ENCODE assay signal across 28 mouse cellular contexts in genomic region chr16:89461189-89461588, GRCm38 (mm10). TPM values are rescaled to one million over a fixed set of nuclear protein-coding genes. Genes with fewer than 3 reads are reported as not detected.
DNase-seq lines count a peak whose midpoint lies in the region; ATAC-seq and TF ChIP-seq lines count a peak whose summit lies in the region.
"Had no signal": no experiment of that assay in that cellular context is flagged by ENCODE, and none has a peak within 500 bp of the region (broad histone marks: within the 10 kb centered on the region; RNA-seq: fewer than 3 reads in every experiment).

No protein-coding gene starts in this region.

- TF ChIP-seq POLR2A in brain, embryonic 14.5 days (IDR thresholded peaks at IDR 0.05; ENCODE audit: borderline replicate concordance, extremely low read depth, insufficient read depth, insufficient read length, poor library complexity, severe bottlenecking) = no peak

- no peak for TF ChIP-seq CTCF in brain, embryonic 14.5 days (IDR thresholded peaks at IDR 0.05; ENCODE audit: borderline replicate concordance, extremely low read depth, insufficient read depth, insufficient read length)
- TF ChIP-seq CTCF in gastrocnemius, adult 2 months (IDR thresholded peaks at IDR 0.05) = no peak

- H3K27me3 ChIP-seq in midbrain, embryonic 11.5 days (ENCODE audit: control insufficient read depth, insufficient read depth, low read length) = no peaks in the 10 kb centered on the region
- H3K27me3 ChIP-seq in midbrain, embryonic 16.5 days (ENCODE audit: control insufficient read depth, insufficient read depth, low read depth, low read length) = no peaks in the 10 kb centered on the region
- H3K27me3 ChIP-seq: embryonic facial prominence, embryonic 15.5 days; heart, embryonic 13.5 days had no signal

- H3K4me1 ChIP-seq in midbrain, embryonic 11.5 days (ENCODE audit: control insufficient read depth, insufficient read depth, low read length) = no peaks in the 10 kb centered on the region
- no peaks in the 10 kb centered on the region for H3K4me1 ChIP-seq in midbrain, embryonic 16.5 days (ENCODE audit: control insufficient read depth, insufficient read depth, low read length)
- H3K4me1 ChIP-seq: embryonic facial prominence, embryonic 15.5 days; forebrain, embryonic 10.5 days; heart, embryonic 13.5 days had no signal

- ATAC-seq in midbrain, embryonic 11.5 days (ENCODE audit: low FRiP score) = no peak
- ATAC-seq in midbrain, embryonic 16.5 days = no peak
- ATAC-seq: CD4-positive, CD25-positive, alpha-beta regulatory T cell, adult 4 months; forebrain, embryonic 14.5 days; inflammation-experienced regulatory T-cells, adult 6 months; intestine, postnatal 0 days had no signal

- H3K27ac ChIP-seq in midbrain, embryonic 11.5 days (ENCODE audit: low read depth, low read length) = no peak overlapping the region
- no peak overlapping the region for H3K27ac ChIP-seq in midbrain, embryonic 16.5 days (ENCODE audit: low read length)
- H3K27ac ChIP-seq in gastrocnemius, adult 2 months = no peak overlapping the region
- H3K27ac ChIP-seq: embryonic facial prominence, embryonic 15.5 days; forebrain, embryonic 10.5 days; heart, adult 2 months; heart, embryonic 13.5 days; hindbrain, embryonic 14.5 days had no signal

- H3K9me3 ChIP-seq in midbrain, embryonic 11.5 days (ENCODE audit: control insufficient read depth, low read length) = no peaks in the 10 kb centered on the region
- no peaks in the 10 kb centered on the region for H3K9me3 ChIP-seq in midbrain, embryonic 16.5 days (replicated peaks; ENCODE audit: control insufficient read depth, low read length, poor library complexity, severe bottlenecking)
- H3K9me3 ChIP-seq: embryonic facial prominence, embryonic 15.5 days; forebrain, embryonic 10.5 days; heart, embryonic 13.5 days had no signal

- no peak overlapping the region for H3K4me3 ChIP-seq in midbrain, embryonic 11.5 days (ENCODE audit: low read depth, low read length)
- H3K4me3 ChIP-seq in midbrain, embryonic 16.5 days (ENCODE audit: low read depth, low read length) = no peak overlapping the region
- no peak overlapping the region for H3K4me3 ChIP-seq in gastrocnemius, adult 2 months
- H3K4me3 ChIP-seq: embryonic facial prominence, embryonic 15.5 days; erythroblast, embryonic 14.5 days; forebrain, embryonic 10.5 days; heart, adult 2 months; heart, embryonic 13.5 days had no signal

- 93% methylated on average over 5 of the region's 5 CpGs for WGBS in midbrain, embryonic 11.5 days
- 74% methylated on average over 5 of the region's 5 CpGs for WGBS in midbrain, embryonic 16.5 days

- H3K36me3 ChIP-seq in midbrain, embryonic 11.5 days (ENCODE audit: control insufficient read depth, insufficient read depth, low read length) = no peaks in the 10 kb centered on the region
- H3K36me3 ChIP-seq in midbrain, embryonic 16.5 days (ENCODE audit: control insufficient read depth, insufficient read depth, low read length) = no peaks in the 10 kb centered on the region
- H3K36me3 ChIP-seq: embryonic facial prominence, embryonic 15.5 days; forebrain, embryonic 10.5 days; G1E; heart, embryonic 13.5 days had no signal

- peak; percentile 49 for DNase-seq in midbrain, embryonic 11.5 days (ENCODE audit: low spot score, missing footprints)
- peak; percentile 40 for DNase-seq in Muller cell, postnatal 12 days (ENCODE audit: inconsistent ontology term)
- peak; percentile 4 for DNase-seq in brain, embryonic 14.5 days (ENCODE audit: low read depth)
- DNase-seq in retina, postnatal 1 day = peak; percentile 55
- DNase-seq in gastrocnemius, adult 2 months = no peak
- DNase-seq in c-Kit-positive CD71-positive TER-119-positive erythroid progenitor cells, embryonic 14.5 days (ENCODE audit: low spot score) = no peak
- DNase-seq: adrenal gland, postnatal 10 days; B cell, adult 2 months; cerebellum, adult 2 months; cerebellum, postnatal 10 days; gastrocnemius, postnatal 10 days; heart, adult 2 months; heart, postnatal 4 days had no signal

- intact Hi-C loops in gastrocnemius, adult 2 months (cut with DNase I) = no loop called here

- no peak overlapping the region for H3K4me2 ChIP-seq in midbrain, embryonic 11.5 days
- no peak overlapping the region for H3K4me2 ChIP-seq in midbrain, embryonic 16.5 days (ENCODE audit: low read length)
- H3K4me2 ChIP-seq: embryonic facial prominence, embryonic 15.5 days; heart, embryonic 13.5 days; hindbrain, embryonic 14.5 days had no signal

- H3K9ac ChIP-seq in midbrain, embryonic 11.5 days (ENCODE audit: low read length) = no peak overlapping the region
- no peak overlapping the region for H3K9ac ChIP-seq in midbrain, embryonic 16.5 days (ENCODE audit: low read depth, low read length)
- H3K9ac ChIP-seq: embryonic facial prominence, embryonic 15.5 days; heart, embryonic 13.5 days; hindbrain, embryonic 14.5 days had no signal

RNA-seq across cellular contexts. Expression of gene Krtap8-1, which starts 26.6 kb away (rescaled TPM):
- not detected in 2 replicates for polyA plus RNA-seq in midbrain, embryonic 11.5 days (2014; fragmentation: Nextera tagmentation; extraction: Ambion mirVana)
- polyA plus RNA-seq in midbrain, embryonic 16.5 days (2015; fragmentation: Nextera tagmentation; extraction: Ambion mirVana) = not detected in 2 replicates
- not detected in 2 replicates for polyA plus RNA-seq in brain, embryonic 14.5 days (2012; rRNA removed)
- total RNA-seq in gastrocnemius, adult 2 months (2021) = not detected
- total RNA-seq: adrenal gland, postnatal 10 days; adrenal gland, postnatal 4 days; G1E; gastrocnemius, postnatal 4 days; heart, adult 2 months; heart, postnatal 4 days had no signal
- polyA plus RNA-seq: CD4-positive, CD25-positive, alpha-beta regulatory T cell, adult 4 months; cerebellum, adult 2 months; embryonic facial prominence, embryonic 11.5 days; erythroblast, embryonic 14.5 days; forebrain, embryonic 10.5 days; forebrain, embryonic 14.5 days; heart, adult 2 months; heart, embryonic 13.5 days; heart, postnatal 0 days; hindbrain, embryonic 14.5 days; inflammation-experienced regulatory T-cells, adult 6 months; intestine, postnatal 0 days had no signal

RNA-seq across cellular contexts. Expression of gene Krtap6-2, which starts 41.3 kb away (rescaled TPM):
- not detected in 2 replicates for polyA plus RNA-seq in midbrain, embryonic 11.5 days (2014; fragmentation: Nextera tagmentation; extraction: Ambion mirVana)
- polyA plus RNA-seq in midbrain, embryonic 16.5 days (2015; fragmentation: Nextera tagmentation; extraction: Ambion mirVana) = not detected in 2 replicates
- not detected in 2 replicates for polyA plus RNA-seq in brain, embryonic 14.5 days (2012; rRNA removed)
- total RNA-seq in gastrocnemius, adult 2 months (2021) = not detected
- total RNA-seq: adrenal gland, postnatal 10 days; adrenal gland, postnatal 4 days; gastrocnemius, postnatal 10 days; gastrocnemius, postnatal 4 days; heart, adult 2 months; heart, postnatal 4 days had no signal
- polyA plus RNA-seq: CD4-positive, CD25-positive, alpha-beta regulatory T cell, adult 4 months; cerebellum, adult 2 months; embryonic facial prominence, embryonic 11.5 days; erythroblast, embryonic 14.5 days; forebrain, embryonic 10.5 days; forebrain, embryonic 14.5 days; G1E; heart, adult 2 months; heart, embryonic 13.5 days; heart, postnatal 0 days; hindbrain, embryonic 14.5 days; inflammation-experienced regulatory T-cells, adult 6 months; intestine, postnatal 0 days had no signal

RNA-seq across cellular contexts. Expression of gene Krtap7-1, which starts 46.9 kb away (rescaled TPM):
- polyA plus RNA-seq in midbrain, embryonic 11.5 days (2014; fragmentation: Nextera tagmentation; extraction: Ambion mirVana) = 0.23 TPM in 1 of 2 replicates, not detected in the other
- not detected in 2 replicates for polyA plus RNA-seq in midbrain, embryonic 16.5 days (2015; fragmentation: Nextera tagmentation; extraction: Ambion mirVana)
- 0.21 and 0.71 TPM in 2 replicates for polyA plus RNA-seq in brain, embryonic 14.5 days (2012; rRNA removed)
- not detected for total RNA-seq in gastrocnemius, adult 2 months (2021)
- total RNA-seq: adrenal gland, postnatal 10 days; adrenal gland, postnatal 4 days; G1E; gastrocnemius, postnatal 4 days; heart, adult 2 months; heart, postnatal 4 days had no signal
- polyA plus RNA-seq: CD4-positive, CD25-positive, alpha-beta regulatory T cell, adult 4 months; cerebellum, adult 2 months; embryonic facial prominence, embryonic 11.5 days; erythroblast, embryonic 14.5 days; forebrain, embryonic 10.5 days; forebrain, embryonic 14.5 days; G1E; heart, adult 2 months; heart, embryonic 13.5 days; heart, postnatal 0 days; hindbrain, embryonic 14.5 days; inflammation-experienced regulatory T-cells, adult 6 months; intestine, postnatal 0 days had no signal

RNA-seq across cellular contexts. Expression of gene Krtap21-1, which starts 57.5 kb away (rescaled TPM):
- polyA plus RNA-seq in midbrain, embryonic 11.5 days (2014; fragmentation: Nextera tagmentation; extraction: Ambion mirVana) = not detected in 2 replicates
- polyA plus RNA-seq in midbrain, embryonic 16.5 days (2015; fragmentation: Nextera tagmentation; extraction: Ambion mirVana) = not detected in 2 replicates
- polyA plus RNA-seq in brain, embryonic 14.5 days (2012; rRNA removed) = not detected in 2 replicates
- not detected for total RNA-seq in gastrocnemius, adult 2 months (2021)
- total RNA-seq: adrenal gland, postnatal 10 days; adrenal gland, postnatal 4 days; G1E; gastrocnemius, postnatal 10 days; gastrocnemius, postnatal 4 days; heart, adult 2 months; heart, postnatal 4 days had no signal
- polyA plus RNA-seq: CD4-positive, CD25-positive, alpha-beta regulatory T cell, adult 4 months; cerebellum, adult 2 months; embryonic facial prominence, embryonic 11.5 days; erythroblast, embryonic 14.5 days; forebrain, embryonic 10.5 days; forebrain, embryonic 14.5 days; G1E; heart, adult 2 months; heart, embryonic 13.5 days; heart, postnatal 0 days; hindbrain, embryonic 14.5 days; inflammation-experienced regulatory T-cells, adult 6 months; intestine, postnatal 0 days had no signal

Comparison
In these comparisons a context has a peak if more than half of its experiments do, and no peak if none do; other contexts are left out.
1. DNase-seq: peak in midbrain, embryonic 11.5 days (single experiment), Muller cell, postnatal 12 days (single experiment), brain, embryonic 14.5 days (single experiment) and retina, postnatal 1 day (single experiment); none in gastrocnemius, adult 2 months (single experiment) and c-Kit-positive CD71-positive TER-119-positive erythroid progenitor cells, embryonic 14.5 days (single experiment).